Mouse (Mus musculus) T-helper 17 cell (primary cell): ENCODE results near the gene Aurkb.

Source experiments
- in situ Hi-C, 2 experiments: fragments of 300-600 bp; cut with MboI, MseI; formaldehyde crosslinking; loops; 1 replicate in 1 of 2; 2 replicates in 1 of 2; pipeline ENCODE4 v1.15.1; 2025; ENCODE audit warnings: high pct_unique_total_duplicates in 2 of 2

Aurkb gene

DNA sequence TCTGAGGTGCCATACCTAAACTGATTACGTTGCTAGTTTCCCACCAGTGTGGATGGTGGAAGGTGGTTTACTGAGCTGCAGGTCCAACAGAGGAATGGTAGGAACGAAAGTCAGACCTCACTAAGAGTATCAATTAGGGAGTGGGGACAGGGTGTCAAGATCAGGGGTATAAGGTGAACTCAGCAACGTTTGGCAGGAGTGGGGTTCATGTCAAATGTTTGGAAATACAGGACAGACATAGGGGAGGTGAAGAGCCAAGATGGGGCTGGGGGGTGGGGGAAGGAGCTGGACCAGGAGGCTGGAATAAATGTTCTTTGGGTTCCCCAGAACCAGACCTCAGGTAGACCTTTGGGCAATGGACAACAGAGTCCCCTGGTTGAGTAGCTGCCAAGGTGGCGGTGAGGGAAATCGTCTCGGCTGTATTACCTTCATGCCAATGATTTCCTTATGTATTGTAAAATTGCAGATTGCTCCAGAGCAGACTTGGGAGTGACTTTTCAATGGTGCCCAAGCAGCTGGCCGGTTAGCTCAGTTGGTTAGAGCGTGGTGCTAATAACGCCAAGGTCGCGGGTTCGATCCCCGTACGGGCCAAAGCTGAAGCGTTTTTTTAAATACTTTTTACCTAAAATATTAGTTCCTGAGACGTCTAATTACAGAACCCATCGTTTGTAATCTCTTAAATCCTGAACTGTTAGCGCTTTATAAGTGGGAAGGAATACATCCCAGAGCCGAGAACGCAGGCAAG lies 8.8 kb upstream of the Aurkb start:
- in situ Hi-C loops = loop anchor here in 1 of 2 experiments (5.0 kb wide), 1 partner anchor 69 kb away; the partner anchor contains the start of gene Slc25a35

GRCm38 (mm10) chr11:69037231-69038061 lies 8.0 kb upstream of the Aurkb start:
- in situ Hi-C loops = loop anchor here in 1 of 2 experiments (5.0 kb wide), 1 partner anchor 70 kb away; the partner anchor contains the start of gene Slc25a35

DNA sequence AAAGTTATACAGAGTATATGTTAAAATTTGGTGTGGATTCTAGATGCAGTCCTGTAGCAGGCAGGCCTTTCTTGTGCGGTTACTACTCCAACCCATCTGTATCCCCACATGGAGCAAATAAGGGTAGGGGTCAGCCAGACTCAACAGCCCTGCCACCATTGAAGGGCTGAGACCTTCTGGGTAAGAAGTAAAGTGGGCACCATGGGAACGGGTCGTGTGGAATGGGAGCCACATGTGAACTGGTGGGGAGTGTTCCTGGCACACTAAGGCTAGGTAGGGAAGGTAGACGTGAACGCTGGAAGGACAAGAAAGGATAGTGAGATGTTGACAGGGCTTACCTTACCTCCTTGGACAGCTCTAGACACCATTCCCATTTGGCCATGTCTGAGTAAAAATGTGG lies 7.3 kb upstream of the Aurkb start:
- in situ Hi-C loops = loop anchor here in 1 of 2 experiments (5.0 kb wide), 1 partner anchor 71 kb away; the partner anchor contains the start of gene Slc25a35

GRCm38 (mm10) chr11:69046395-69046774 lies 938 bp downstream of the Aurkb start:
- in situ Hi-C loops = no loop called here

GRCm38 (mm10) chr11:69047592-69047991 lies 2.1 kb downstream of the Aurkb start:
- in situ Hi-C loops = no loop called here

DNA sequence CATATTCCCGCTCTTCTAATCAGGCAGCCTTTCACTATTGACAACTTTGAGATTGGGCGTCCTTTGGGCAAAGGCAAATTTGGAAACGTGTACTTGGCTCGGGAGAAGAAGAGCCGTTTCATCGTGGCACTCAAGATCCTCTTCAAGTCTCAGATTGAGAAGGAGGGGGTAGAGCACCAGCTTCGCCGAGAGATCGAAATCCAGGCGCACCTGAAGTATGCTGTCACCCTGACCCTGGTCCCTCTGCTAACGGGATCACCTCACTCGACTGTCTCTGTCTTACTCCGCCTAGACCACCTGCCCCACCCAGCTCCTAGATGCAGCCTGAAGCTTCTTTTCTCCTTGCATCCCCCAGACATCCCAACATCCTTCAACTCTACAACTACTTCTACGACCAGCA lies 2.7 kb downstream of the Aurkb start:
- in situ Hi-C loops = no loop called here

- in situ Hi-C loops = no loop called here
Observed at GRCm38 (mm10) chr11:69050748-69051147, 5.3 kb downstream of the Aurkb start.

DNA sequence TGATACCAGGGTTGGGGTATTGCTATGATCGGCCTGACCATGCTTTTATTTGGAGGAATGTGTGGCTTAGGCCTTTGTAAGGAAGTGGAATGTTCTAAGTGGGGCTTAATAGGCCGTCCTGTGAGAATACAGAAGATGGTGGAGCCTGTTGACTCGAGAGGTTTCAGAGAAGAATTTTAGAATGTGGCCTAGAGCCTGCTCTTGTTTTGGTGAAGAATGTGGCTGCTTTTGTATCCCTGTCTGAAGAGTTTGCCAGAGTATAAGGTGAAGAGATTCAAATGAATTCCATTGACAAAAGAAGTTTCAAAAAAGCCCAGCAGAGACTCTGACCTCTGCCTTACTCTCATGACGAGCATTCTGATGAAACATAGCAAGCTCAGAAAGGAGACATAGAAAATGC lies 6.3 kb downstream of the Aurkb start:
- in situ Hi-C loops = no loop called here

GRCm38 (mm10) chr11:69052824-69053421 lies 7.5 kb downstream of the Aurkb start:
- in situ Hi-C loops = no loop called here

GRCm38 (mm10) chr11:69053848-69054247 lies 8.4 kb downstream of the Aurkb start:
- in situ Hi-C loops = no loop called here

DNA sequence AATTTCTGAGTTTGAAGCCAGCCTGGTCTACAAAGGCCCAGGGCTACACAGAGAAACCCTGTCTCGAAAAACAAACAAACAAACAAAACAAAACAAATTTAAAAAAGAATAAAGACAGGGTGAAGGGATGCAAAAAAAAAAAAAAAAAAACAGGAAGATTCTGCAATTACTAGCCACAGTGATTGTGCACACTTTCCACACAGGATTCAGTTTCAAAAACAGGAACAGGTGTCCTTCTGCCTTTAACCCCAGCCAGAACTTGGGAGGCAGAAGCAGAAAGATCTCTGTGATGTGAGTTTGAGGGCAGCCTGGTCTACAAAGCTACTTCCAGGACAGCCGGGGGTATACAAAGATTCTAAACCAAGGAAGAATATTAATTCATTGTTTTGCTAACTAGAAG lies 12.8 kb downstream of the Aurkb start:
- in situ Hi-C loops = no loop called here

DNA sequence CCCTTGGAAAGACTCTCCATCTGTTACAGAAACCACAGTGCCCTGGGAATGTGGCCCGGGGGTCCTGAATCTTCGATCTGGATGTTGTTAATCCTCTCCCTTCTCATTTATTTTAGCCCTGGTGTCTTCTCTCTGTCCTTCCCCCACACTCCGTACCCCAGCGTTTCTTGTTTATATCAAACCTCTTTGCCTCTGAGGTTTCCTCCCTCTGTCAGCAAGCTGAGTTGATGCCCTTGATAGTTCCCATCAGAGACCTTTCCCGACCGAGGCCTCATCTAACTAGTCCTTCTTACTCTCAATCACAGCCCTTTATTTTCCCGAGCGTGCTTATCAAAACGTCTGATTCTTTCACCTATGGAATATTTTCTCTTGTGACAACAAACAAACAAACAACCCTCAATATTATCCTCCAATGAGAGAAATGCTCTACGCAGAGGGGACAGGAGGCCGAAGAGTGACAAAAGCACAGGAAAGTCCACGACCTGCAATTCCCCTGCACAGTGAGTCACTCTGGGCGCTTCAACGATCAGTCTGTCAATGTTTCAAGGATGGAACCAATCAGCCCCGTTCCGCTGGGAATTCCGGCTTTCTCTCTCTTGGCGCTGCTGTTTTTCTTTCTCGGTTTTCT lies 13.4 kb downstream of the Aurkb start:
- in situ Hi-C loops = no loop called here

DNA sequence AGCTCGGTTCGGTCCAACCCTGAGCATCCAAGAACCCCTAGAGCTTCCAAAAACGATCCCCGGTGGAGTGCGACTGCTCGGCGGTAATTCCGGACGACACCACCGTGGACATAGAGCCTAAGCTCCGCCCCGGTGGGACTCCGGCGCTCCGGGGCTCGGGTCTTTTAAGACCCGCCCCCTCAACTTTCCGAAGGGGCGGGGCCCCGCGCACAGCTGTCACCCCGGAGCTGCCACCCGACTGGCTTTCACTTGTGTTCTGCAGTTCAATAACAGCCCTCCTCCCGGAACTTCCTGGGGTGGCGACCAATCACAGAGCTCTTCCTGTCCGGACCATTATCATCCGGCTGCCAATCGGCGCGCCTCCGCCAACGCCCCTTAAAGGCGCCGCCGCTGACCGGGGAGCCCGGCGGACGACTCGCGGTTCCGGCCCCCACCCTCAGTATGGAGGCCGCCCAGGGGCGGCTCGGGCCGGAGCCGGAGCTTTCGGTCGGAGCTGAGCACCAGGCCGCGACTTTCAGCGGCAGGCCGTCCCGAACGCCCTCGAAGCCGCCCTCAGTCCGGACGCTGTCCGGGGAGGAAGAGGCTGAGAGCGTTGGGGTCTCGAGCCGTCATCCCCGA lies 14.0 kb downstream of the Aurkb start, which contains the start of gene Borcs6:
Gene Borcs6 (plus strand): TSS at position 361 of the 618 bp plus-strand sequence.
- in situ Hi-C loops = no loop called here

GRCm38 (mm10) chr11:69059975-69060411 lies 14.5 kb downstream of the Aurkb start:
- in situ Hi-C loops = loop anchor here (5.0 kb wide), 1 partner anchor 62 kb away; the partner anchor contains the start of genes 9130213A22Rik (in 2 of the 2) and Hes7 (in 2 of the 2)

GRCm38 (mm10) chr11:69060448-69061254 lies 15.2 kb downstream of the Aurkb start:
- in situ Hi-C loops = loop anchor here (5.0 kb wide), 1 partner anchor 62 kb away; the partner anchor contains the start of genes 9130213A22Rik (in 2 of the 2) and Hes7 (in 2 of the 2)

GRCm38 (mm10) chr11:69061255-69061912 lies 15.9 kb downstream of the Aurkb start:
- in situ Hi-C loops = loop anchor here (5.0 kb wide), 1 partner anchor 61 kb away; the partner anchor contains the start of genes 9130213A22Rik (in 2 of the 2) and Hes7 (in 2 of the 2)

- in situ Hi-C loops = loop anchor here (5.0 kb wide), 1 partner anchor 60 kb away; the partner anchor contains the start of genes 9130213A22Rik (in 2 of the 2) and Hes7 (in 2 of the 2)
Observed at GRCm38 (mm10) chr11:69062194-69062760, 16.8 kb downstream of the Aurkb start.

GRCm38 (mm10) chr11:69062761-69063224 lies 17.3 kb downstream of the Aurkb start:
- in situ Hi-C loops = loop anchor here (5.0 kb wide), 1 partner anchor 60 kb away; the partner anchor contains the start of genes 9130213A22Rik (in 2 of the 2) and Hes7 (in 2 of the 2)
